Mouse (Mus musculus): ENCODE measurements around the gene Tns2.

Tns2 gene

DNA sequence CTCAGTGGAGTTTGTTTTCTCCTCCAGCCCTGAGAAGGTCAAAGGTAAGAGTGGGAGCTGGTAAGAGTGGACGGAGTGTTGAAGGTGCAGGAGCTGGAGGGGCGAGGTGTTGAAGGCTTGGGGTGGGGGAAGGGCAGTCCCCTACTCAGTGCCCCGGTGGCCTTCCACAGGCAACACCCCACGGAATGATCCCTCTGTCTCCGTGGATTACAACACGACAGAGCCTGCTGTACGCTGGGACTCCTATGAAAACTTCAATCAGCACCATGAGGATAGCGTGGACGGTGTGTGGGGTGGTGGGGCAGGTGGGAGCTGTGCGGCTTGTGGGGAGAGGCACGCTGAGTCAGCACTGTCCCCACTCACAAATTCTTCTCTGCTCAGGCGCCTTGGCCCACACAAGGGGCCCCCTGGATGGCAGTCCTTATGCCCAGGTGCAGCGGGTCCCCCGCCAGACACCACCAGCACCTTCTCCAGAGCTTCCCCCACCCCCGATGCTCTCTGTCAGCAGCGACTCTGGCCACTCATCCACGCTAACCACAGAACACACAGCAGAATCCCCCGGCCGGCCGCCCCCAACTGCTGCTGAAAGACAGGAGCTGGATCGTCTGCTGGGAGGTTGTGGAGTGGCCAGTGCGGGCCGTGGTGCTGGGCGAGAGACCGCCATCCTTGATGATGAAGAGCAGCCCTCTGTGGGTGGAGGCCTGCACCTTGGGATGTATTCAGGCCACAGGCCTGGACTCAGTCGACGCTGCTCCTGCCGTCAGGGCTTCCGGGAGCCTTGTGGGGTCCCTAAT is 10.7 kb downstream of the Tns2 start:
- peak; percentile 26 for DNase-seq

DNA sequence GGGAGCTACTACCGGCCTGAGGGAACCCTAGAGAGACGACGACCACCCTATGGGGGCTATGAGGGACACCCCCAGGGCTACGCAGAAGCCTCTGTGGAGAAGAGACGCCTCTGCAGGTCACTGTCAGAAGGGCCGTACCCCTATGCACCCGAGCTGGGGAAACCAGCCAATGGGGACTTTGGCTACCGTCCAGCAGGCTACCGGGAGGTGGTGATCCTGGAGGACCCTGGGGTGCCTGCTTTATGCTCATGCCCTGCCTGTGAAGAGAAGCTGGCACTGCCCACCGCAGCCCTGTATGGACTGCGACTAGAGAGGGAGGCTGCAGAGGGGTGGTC is 11.2 kb downstream of the Tns2 start:
- peak; percentile 42 for DNase-seq

DNA sequence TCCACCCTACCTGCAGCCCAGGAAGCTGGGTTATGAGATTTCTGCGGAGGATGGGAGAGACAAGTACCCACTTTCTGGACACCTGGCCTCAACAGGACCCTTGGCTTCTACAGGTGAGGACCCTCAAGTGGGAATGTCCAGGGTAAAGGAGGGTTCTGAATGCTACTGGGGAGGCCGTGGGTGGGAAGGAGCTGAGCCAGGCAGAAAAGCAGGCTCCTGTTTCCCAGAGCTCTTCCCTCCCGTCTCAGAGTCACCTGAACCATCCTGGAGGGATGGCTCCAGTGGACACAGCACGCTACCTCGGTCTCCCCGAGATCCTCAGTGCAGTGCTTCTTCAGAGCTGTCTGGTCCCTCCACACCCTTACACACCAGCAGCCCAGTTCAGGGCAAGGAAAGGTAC is 12.0 kb downstream of the Tns2 start:
- no peak for DNase-seq

DNA sequence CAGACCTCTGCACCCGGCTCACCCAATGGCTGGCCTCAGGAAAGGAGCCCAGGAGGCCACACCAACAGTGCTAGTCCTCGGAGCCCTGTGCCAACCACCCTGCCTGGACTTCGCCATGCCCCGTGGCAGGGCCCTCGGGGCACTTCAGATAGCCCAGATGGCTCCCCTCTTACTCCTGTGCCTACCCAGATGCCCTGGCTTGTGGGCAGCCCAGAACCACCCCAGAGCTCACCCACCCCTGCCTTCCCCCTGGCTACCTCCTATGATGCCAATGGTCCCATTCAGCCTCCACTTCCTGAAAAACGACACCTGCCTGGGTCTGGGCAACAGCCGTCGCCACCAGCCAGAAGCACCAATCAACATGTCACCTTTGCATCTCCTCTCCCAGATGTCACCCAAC is 12.6 kb downstream of the Tns2 start:
- DNase-seq: no peak

DNA sequence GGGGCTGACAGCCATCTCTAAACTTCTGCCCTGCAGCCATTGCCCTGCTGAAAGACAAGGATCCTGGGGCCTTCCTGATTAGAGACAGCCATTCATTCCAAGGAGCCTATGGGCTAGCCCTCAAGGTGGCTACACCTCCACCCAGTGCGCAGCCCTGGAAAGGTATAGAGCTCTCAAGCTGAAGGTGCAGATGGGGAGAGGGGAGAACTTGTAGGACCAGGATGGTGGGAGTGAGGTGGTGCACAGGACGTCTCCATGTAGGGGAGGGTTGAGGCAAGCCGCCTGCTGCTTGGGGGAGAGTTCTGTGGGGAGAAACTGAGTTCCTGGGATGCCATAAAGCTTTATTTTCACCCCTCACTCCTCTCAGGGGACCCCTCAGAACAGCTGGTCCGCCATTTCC is 13.5 kb downstream of the Tns2 start:
- no peak for DNase-seq

DNA sequence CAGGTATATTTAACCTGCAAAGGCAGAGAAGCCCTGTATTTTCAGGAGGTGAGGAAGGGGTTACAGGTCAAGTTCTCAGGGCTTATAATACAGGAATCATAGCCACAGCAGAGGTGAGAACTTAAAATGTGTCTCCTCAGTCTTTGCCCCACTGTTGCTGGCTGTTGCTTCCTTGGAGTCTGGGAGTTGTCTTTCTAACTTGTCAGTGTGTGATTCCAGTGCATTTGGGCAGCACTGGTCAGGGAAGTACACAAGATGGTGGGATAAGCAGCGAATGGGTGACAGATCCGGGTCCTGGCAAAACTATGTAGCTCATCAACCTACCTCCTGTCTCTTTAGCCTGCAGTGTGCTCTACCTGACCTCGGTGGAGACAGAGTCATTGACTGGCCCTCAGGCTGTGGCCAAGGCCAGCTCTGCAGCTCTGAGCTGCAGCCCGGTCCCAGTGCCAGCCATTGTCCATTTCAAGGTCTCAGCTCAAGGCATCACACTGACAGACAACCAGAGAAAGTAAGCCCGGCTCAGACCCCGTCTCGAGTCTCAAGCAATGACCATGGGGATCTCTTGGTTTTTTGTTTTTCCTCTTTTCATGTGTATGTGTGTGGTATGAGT is 14.5 kb downstream of the Tns2 start:
- no peak for DNase-seq

DNA sequence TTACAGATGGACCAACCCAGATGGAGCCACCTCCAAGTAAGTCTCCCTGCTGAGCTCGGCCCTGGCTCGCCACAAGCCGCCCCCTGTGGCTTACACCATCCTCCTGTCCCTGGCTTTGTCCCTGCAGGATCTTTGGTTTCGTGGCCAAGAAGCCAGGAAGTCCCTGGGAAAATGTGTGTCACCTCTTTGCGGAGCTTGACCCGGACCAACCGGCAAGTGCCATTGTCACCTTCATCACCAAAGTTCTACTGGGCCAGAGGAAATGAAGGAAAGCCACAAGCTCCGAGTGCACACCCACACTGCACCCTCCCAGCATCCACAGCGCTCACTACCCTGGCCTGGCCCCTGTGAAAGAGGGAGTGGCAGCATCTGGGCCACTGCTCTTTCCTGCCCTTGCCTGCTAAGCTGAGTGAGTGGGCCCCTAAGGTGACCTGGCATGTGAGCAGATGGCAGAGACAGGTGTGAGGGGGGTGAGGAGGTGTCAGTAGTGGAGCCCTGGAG is 15.6 kb downstream of the Tns2 start:
- DNase-seq: peak; percentile 52

DNA sequence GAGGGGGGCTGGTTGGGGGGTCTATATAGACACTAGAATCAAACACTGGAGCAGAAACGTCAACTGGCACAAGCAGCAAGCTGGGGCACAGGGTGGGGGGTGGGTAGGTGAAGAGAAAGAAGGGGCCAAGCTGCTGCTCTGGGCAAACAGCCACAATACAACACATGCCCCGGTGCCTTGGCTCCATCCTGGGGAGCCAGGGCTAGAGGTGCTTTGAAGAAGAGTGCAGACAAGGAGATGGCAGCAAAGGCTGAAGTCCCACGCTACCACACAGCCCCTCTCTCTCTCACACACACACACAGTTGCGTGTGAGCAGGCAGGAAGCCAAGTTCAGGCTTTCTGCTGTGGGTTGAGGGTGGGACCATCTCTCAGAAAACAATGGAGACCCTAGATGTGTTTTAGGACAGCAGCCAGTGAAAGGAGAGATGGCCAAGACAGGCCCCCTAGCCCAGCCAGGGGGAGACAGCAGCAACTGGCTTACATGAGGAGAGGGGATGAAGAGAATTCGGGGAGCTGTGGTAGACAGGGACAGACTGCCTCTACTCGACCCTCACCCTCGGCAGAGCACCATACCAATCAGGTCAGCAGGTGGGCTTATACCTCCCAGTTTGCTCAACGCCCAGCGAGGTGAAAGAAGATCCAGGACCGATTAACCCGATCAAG is 16.7 kb downstream of the Tns2 start:
- DNase-seq: peak; percentile 40

DNA sequence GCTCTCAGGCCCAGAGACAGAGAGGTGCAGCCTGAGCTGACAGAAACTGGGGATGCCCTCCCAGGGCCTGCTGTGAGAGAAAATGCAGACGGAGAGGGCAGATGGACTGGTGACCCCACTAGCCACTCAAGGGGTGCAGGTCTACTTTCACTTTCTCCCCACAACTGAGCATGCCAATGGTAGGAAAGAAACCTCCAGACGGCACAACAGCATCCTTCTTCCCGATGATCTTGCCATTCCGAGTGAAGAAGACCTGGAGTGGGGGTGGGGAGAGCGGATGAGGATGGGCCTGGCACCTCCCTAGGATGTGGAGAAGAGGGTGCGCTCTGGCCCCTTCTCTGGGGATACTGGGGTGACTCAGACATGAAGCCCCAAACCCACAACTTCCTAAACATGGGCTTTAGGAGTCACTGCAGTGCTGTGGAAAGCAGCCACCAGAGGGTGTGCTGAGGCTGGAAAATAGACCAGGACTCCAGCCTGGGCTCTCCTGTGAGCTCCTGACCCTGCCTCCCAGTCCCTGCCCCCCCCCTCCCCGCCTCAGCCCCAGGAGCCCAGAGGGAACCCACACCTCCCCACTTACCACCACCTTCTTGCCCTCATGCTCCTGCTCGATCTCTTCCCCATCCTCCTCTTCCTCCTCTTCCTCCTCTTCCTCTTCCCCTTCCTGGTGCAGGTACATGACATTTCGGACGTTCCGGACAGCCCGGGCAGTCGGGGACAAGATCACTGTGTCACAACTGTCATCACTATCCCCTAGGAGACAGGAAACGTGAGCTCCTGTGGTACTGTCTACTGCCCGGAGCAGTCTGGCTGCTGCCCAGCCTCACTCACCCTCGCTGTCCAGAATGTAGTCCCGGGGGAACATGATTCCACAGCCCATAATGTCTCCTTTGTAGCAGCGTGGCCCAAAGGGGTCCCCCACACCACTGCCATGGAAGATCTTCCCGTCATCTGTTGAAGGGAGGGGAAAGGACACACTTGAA is 17.5 kb downstream of the Tns2 start:
- peak; percentile 33 for DNase-seq

DNA sequence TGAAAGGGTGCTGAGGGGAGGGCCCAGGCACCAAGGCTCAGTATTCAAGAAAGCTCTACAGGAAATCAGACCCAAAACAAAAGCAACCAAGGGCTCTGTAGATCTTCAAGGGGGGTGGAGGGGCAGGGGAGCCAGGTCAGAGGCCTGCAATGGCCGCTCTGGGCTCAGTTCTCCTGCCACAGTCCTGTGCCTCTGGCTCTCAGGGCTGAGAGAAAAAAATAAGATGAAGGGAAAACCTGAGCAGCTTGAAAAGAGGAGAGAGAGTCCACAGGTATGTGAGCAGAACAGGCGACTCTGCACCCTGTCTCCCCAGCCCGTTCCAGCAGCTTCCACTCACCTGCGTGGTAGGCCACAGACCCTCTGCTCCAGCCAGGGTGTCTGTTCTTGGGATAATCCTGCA is 18.4 kb downstream of the Tns2 start:
- DNase-seq: no peak

DNA sequence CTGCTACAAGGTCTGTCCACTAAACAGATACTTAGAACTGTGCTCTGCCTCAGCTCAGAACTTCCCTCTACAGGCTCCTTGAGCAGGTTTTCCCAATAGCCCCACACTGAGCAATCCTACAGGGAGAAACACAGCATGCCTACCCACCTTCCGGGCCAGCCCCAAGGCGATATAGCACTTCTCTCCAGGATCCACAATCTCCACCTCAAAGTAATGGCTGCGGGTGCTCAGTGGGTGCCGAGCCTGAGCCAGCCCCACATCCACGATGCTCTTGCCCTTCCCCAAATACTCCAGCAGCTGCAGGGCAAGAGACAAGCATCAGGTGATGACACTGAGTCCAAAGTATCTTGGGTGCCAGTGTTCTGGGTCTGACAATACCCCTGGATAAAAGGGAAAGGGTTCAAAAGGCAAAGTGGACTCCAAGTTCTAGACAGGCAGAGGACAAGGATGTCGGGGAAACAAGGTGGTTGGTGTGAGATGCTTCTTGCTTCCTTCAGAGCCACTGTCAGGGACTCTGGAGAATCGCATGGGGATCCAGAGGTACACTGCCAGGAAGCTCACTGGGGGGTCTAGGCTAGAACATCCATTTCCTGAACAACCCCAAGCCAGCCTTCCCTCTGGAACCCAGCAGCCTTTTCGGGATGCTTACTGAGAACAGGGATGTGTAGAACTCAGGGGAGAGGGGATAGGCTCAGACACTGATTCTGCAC is 19.1 kb downstream of the Tns2 start:
- DNase-seq: peak; percentile 38

DNA sequence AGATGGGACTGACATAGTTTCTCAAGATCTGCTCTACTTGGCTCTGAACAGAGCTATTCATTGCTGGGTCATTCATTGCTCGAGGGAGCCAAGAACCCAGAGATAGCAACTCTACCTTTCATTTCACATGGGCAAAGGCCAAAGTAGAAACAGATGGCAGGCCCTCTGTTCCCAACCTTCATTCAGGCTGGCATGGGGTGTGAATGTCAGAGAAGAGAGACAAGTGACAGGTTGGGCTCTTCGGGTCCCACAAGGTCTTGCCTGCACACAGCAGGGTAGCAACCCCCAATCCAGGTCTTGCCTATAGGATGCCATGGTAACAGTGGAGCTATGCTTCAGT is 19.6 kb downstream of the Tns2 start:
- peak; percentile 91 for DNase-seq

DNA sequence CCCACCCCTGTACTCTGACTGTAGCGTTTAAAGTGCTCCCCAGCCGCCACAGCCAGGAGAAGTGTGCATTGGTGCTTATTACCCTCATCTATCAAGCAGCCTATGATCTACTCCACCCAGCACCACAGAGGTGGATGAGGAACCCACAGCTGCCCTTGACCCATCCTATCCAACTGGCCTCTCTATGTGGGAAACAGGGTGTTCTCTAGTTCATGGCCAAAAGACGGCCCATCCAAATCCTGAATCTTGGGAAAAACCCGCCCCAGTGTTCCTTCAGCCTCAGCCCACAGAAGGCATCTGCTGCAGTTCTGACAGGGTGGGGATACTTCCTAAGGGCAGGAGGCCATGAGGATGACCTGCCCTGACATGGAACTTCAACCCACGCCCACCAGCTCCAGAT is 20.3 kb downstream of the Tns2 start:
- peak; percentile 25 for DNase-seq

DNA sequence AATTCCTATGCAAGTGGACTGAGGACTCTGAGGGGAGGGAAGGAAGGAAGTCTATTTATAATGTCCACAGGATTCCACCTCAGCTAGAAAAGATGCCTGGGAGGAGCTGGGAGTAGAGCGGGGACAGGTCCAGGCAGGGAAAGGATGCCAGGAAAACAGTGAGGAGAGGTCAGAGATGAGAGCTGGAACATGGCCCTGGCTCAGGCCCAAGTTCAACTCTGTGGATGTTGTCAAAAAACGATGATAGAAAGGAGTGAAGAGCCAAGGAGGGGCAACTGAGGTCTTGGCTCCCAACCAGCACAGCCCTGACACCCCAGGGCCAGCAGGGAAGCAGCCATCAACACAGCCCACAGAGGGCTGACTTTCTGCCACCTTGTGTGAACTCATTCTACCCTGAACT is 26.1 kb downstream of the Tns2 start:
- peak; percentile 64 for DNase-seq

DNA sequence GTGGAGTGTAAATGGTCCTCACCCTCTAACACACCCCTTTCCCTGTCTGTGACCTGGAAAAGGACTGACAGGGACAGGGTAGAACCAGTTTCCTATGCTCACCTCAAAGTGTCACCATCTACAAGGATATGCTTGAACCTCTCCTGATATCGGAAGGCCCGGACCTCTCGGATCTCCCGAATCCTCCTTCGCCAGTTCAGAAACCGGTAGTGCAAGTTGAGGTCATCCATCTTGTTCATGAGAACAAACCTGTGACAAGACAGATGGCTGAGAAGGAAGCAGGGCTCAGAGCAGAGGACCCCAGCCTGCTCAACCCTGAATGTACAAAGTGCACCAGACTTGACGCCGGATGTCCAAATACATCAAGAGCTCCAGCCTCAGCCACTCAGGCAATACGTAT is 33.1 kb downstream of the Tns2 start:
- no peak for DNase-seq

DNA sequence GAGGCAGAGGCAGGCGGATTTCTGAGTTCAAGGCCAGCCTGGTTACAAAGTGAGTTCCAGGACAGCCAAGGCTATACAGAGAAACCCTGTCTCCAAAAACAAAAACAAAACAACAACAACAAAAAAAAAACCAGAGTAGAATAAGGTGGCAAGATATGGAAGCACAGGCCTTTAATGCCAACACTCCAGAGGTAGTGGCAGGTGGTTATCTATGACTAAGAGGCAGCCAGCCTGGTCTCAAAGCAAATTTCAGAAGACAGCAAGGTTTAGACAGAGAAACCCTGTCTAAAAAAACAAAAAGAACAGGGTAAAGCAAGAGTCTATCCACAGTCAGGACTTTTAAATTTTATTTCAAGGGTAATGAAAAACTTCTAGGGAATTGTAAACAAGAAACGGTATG is 34.5 kb downstream of the Tns2 start:
- no peak for DNase-seq

DNA sequence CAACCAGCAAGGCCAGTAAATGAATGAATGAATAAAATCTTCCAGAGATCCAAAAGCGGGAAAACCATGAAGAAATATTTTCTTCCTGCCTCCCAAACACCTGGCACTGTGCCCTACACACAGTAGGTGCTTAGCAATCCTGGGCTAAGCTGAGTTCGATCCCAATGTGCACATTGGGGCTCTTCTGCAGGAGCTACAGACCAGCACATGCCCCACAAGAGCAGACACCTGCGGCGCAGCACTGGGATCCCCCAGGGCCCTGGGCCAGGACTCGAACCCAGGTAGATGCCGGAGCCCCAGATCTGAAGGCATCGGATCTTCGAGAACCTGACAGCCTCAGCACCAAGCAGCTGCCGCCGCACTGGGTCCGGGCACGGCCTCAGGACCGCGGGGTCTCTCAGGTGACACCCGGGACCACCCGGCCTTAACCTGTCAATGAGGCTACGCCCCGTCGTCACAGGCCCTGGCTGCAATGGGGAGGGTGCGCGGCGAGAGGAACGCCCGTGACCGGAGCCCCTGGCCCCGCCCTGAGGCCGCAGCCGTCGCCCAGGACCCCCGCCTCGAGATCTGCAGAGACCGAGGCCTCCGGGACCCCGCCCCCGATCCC is 35.4 kb downstream of the Tns2 start:
- DNase-seq: no peak

DNA sequence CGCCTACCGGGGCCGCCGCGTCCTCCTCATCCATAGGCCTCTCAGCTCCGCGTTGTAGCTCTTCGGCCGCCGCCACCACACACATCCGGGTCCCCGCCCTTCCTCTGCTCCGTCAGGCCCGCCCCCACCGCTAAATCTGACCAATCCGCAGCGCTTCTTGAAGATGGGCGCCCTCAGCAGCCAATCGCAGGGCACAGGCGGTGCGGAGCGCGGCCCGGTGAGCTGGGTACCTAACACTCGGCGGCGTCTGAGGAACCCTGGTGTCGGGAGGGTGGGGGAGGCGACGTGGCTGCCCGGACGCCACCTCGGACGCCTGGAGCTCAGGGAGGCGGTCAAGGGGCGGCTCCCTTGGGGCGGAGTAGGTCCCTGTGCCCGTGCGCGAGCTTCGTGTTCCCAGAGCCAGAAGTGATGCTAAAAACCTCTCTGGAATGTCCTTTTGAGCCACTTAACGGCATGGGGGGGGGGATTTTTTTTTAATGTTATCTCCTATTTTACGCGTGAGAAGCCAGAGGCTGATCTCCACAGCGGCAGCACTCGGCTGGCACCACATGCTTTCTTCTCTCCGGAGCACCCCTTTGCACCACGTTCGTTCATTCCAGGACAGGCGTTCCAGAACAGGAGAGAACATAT is 36.0 kb downstream of the Tns2 start, which contains the start of gene Spryd3:
TSS of gene Spryd3 (minus strand) at position 106 of the 630 bp plus-strand sequence.
- peak; percentile 97 for DNase-seq

DNA sequence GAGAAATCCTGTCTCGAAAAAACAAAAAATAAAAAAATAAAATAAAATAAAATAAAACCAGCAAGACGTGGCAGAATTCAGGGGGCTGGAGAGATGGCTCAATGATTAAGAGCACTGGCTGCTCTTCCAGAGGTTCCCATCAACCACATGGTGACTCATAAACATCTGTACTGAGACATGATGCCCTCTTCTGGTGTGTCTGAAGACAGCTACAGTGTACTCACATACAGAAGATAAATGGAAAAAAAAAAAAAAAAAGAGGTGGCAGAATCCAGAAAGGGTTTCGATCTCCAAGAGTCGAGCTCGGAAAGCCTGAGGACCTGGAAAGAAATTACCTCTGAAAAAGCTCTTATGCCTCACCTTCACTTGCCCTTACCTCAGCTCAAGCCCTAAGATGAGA is 40.9 kb downstream of the Tns2 start:
- DNase-seq: no peak

DNA sequence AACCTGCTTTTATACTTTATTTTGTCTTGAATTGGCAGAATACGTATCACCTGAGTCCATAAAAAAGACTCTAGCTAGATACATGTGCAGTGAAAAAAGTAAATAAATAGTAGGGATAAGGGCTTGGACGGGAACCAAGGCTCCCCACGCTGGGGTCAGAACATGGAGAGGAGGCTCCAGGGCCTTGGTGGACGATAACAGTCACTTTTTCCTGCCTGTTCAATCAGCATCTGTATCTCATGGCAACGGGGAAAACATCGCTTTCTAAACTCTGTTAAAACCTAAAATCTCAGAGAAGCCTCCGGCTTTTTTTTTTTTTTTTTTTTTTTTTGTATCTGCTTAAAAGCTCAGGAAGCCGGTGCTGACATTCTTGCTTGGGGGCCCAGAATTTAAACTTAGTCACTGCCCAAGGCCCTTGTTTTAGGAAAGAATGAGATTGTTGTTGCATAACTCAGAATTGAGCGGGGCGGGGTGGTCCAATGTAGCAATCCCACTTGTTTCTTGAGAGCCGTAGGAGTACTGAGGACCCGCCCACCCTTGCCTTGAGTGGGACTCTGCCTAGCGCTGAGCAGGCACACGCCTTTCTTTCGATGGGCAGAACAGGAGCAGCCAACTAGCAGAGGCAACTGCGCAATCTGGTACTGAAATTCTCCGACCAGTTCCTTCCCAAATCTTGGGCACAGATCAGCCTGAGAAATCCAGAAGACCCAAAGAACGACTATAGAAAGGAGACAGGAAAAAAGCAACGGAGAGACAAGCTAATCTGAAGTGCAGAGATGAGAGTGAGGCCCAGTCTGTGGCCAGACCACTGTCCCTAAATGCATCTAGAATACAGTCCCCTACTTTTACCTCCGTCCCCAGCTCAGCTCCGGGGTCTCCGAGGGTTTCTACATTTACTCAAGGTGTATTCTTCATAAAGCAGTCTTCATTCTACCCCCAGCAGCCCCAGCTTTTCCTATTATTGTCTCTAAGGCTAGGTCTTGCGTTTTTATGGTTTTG is 43.0 kb downstream of the Tns2 start:
- DNase-seq: no peak

Data from cerebellum, adult 11-12 months (tissue).